ENCODE assay signal across 25 mouse cellular contexts in genomic region chr4:82387620-82388019, GRCm38 (mm10).
DNase-seq lines count a peak whose midpoint lies in the region; ATAC-seq and TF ChIP-seq lines count a peak whose summit lies in the region.
"Had no signal": no experiment of that assay in that cellular context is flagged by ENCODE, and none has a peak within 500 bp of the region (broad histone marks: within the 10 kb centered on the region; RNA-seq: fewer than 3 reads in every experiment).

No protein-coding gene starts in this region.

- TF ChIP-seq CTCF in liver, adult 2 months (IDR thresholded peaks at IDR 0.05; ENCODE audit: low read depth, low read length), result no peak

- H3K4me1 ChIP-seq in heart, embryonic 12.5 days (replicated peaks), result peaks cover 66% of the 10 kb centered on the region
- H3K4me1 ChIP-seq in liver, adult 2 months (ENCODE audit: control insufficient read depth, insufficient read depth, low read length), result peaks cover 39% of the 10 kb centered on the region
- H3K4me1 ChIP-seq in liver, embryonic 11.5 days (replicated peaks; ENCODE audit: control insufficient read depth, insufficient read depth, low read length), result no peaks in the 10 kb centered on the region; the same call in none of the 2 replicates
- H3K4me1 ChIP-seq in brown adipose tissue, adult 24 weeks (ENCODE audit: control insufficient read depth, insufficient read depth, insufficient read length, low read length), result peaks cover 34% of the 10 kb centered on the region
- H3K4me1 ChIP-seq: liver, embryonic 12.5 days; megakaryocyte, embryonic 14.5 days had no signal

- H3K4me3 ChIP-seq in heart, embryonic 12.5 days, result no peak overlapping the region
- no peak overlapping the region for H3K4me3 ChIP-seq in liver, adult 2 months (ENCODE audit: insufficient read depth, low read depth, low read length)
- no peak overlapping the region for H3K4me3 ChIP-seq in liver, embryonic 11.5 days (ENCODE audit: low read depth, low read length)
- no peak overlapping the region for H3K4me3 ChIP-seq in brown adipose tissue, adult 24 weeks (ENCODE audit: insufficient read depth, low read depth, low read length)
- H3K4me3 ChIP-seq: embryonic facial prominence, embryonic 12.5 days; erythroblast, embryonic 14.5 days; layer of hippocampus, adult 2 months; limb, embryonic 10.5 days; liver, embryonic 12.5 days; megakaryocyte, embryonic 14.5 days; midbrain, embryonic 15.5 days; neural tube, embryonic 13.5 days had no signal

- H3K36me3 ChIP-seq in heart, embryonic 12.5 days, result peaks cover 7% of the 10 kb centered on the region
- no peaks in the 10 kb centered on the region for H3K36me3 ChIP-seq in liver, adult 2 months (ENCODE audit: control insufficient read depth, insufficient read depth, low read length)
- H3K36me3 ChIP-seq in liver, embryonic 11.5 days (ENCODE audit: control insufficient read depth, insufficient read depth, low read length), result no peaks in the 10 kb centered on the region
- H3K36me3 ChIP-seq: embryonic facial prominence, embryonic 12.5 days; limb, embryonic 10.5 days; liver, embryonic 12.5 days; midbrain, embryonic 15.5 days; neural tube, embryonic 13.5 days had no signal

- no peak for ATAC-seq in heart, embryonic 12.5 days (ENCODE audit: insufficient number of reproducible peaks, low FRiP score)
- ATAC-seq in liver, embryonic 11.5 days (replicated peaks; ENCODE audit: low FRiP score), result no peak
- ATAC-seq: forebrain, embryonic 14.5 days; hindbrain, postnatal 0 days; liver, embryonic 12.5 days; midbrain, embryonic 15.5 days had no signal

- DNase-seq in heart, adult 8-10 months (ENCODE audit: low spot score), result no peak
- no peak for DNase-seq in liver, adult 2 months (ENCODE audit: extremely low read depth, low read depth, low spot score)
- DNase-seq in liver, embryonic 11.5 days (ENCODE audit: low spot score), result no peak
- DNase-seq in gonadal fat pad, adult 2 months (ENCODE audit: low read depth), result peak; percentile 82
- no peak for DNase-seq in adrenal gland, postnatal 14 days
- DNase-seq: cerebellum, adult 11-12 months; cerebellum, postnatal 10 days; gastrocnemius, postnatal 10 days; heart, adult 18-20 months; kidney, postnatal 25 days; lung, embryonic 14.5 days; retina, postnatal 1 day; right cerebral cortex, postnatal 25 days had no signal

- 58% methylated on average over 4 of the region's 4 CpGs for WGBS in heart, embryonic 12.5 days
- WGBS in liver, adult 2 months, result 87% methylated on average over 4 of the region's 4 CpGs
- 69% methylated on average over 4 of the region's 4 CpGs for WGBS in liver, embryonic 11.5 days

- no peaks in the 10 kb centered on the region for H3K27me3 ChIP-seq in heart, embryonic 12.5 days (replicated peaks)
- no peaks in the 10 kb centered on the region for H3K27me3 ChIP-seq in liver, adult 2 months (ENCODE audit: control insufficient read depth, insufficient read depth, low read length)
- H3K27me3 ChIP-seq in liver, embryonic 11.5 days (replicated peaks; ENCODE audit: control insufficient read depth, insufficient read depth, low read length), result no peaks in the 10 kb centered on the region
- H3K27me3 ChIP-seq: embryonic facial prominence, embryonic 12.5 days; liver, embryonic 12.5 days; megakaryocyte, embryonic 14.5 days; midbrain, embryonic 15.5 days; neural tube, embryonic 13.5 days had no signal

- H3K4me2 ChIP-seq in heart, embryonic 12.5 days, result no peak overlapping the region
- H3K4me2 ChIP-seq in liver, embryonic 11.5 days, result no peak overlapping the region
- H3K4me2 ChIP-seq: embryonic facial prominence, embryonic 12.5 days; liver, embryonic 12.5 days; lung, embryonic 14.5 days; midbrain, embryonic 15.5 days; neural tube, embryonic 13.5 days had no signal

- no peaks in the 10 kb centered on the region for H3K9me3 ChIP-seq in heart, embryonic 12.5 days (replicated peaks)
- H3K9me3 ChIP-seq in liver, embryonic 11.5 days (ENCODE audit: control insufficient read depth, low read length), result no peaks in the 10 kb centered on the region
- H3K9me3 ChIP-seq: embryonic facial prominence, embryonic 12.5 days; limb, embryonic 10.5 days; liver, embryonic 12.5 days; midbrain, embryonic 15.5 days; neural tube, embryonic 13.5 days had no signal

- H3K79me2 ChIP-seq in liver, adult 2 months (ENCODE audit: control insufficient read depth, insufficient read depth, low read length), result peaks cover 17% of the 10 kb centered on the region; the same call in 1 of the 2 replicates

- H3K27ac ChIP-seq in heart, embryonic 12.5 days (ENCODE audit: poor library complexity, severe bottlenecking), result peak overlapping the region; percentile 44
- peak overlapping the region; percentile 31 for H3K27ac ChIP-seq in liver, adult 2 months (replicated peaks; ENCODE audit: insufficient read depth, low read depth, low read length)
- H3K27ac ChIP-seq in liver, embryonic 11.5 days (ENCODE audit: low read depth, low read length), result no peak overlapping the region
- H3K27ac ChIP-seq in brown adipose tissue, adult 24 weeks (replicated peaks; ENCODE audit: low read depth, low read length), result peak overlapping the region; percentile 37; the same call in 1 of the 2 replicates
- H3K27ac ChIP-seq: embryonic facial prominence, embryonic 12.5 days; hindbrain, postnatal 0 days; layer of hippocampus, adult 2 months; limb, embryonic 10.5 days; liver, embryonic 12.5 days; midbrain, embryonic 15.5 days; neural tube, embryonic 13.5 days had no signal

- no peak overlapping the region; the same call in 1 of the 2 replicates for H3K9ac ChIP-seq in heart, embryonic 12.5 days
- no peak overlapping the region for H3K9ac ChIP-seq in liver, adult 2 months (ENCODE audit: low read depth, low read length)
- no peak overlapping the region for H3K9ac ChIP-seq in liver, embryonic 11.5 days (ENCODE audit: low read depth, low read length)
- H3K9ac ChIP-seq: embryonic facial prominence, embryonic 12.5 days; liver, embryonic 12.5 days; lung, embryonic 14.5 days; midbrain, embryonic 15.5 days; neural tube, embryonic 13.5 days had no signal

- TF ChIP-seq POLR2A in liver, adult 2 months (IDR thresholded peaks at IDR 0.05; ENCODE audit: extremely low read depth, insufficient read depth, low read length), result no peak
